Mouse (Mus musculus) brown adipose tissue, adult 24 weeks (tissue): ENCODE data around the gene Smarcc1. TPM values are rescaled to one million over a fixed set of nuclear protein-coding genes. Genes with fewer than 3 reads are reported as not detected.
A peak's percentile ranks its signal among the peaks of the same experiment; 100 is the strongest.

ENCODE experiments used
- H3K27ac ChIP-seq: fragments of 200-500 bp; replicated peaks from 2 replicates; pipeline ENCODE4 v1.5.1; 2012; ENCODE audit warnings: low read depth, mild to moderate bottlenecking, low read length
- H3K4me1 ChIP-seq: fragments of 200-500 bp; 2 replicates; pipeline ENCODE4 v1.6.1; 2012; ENCODE audit warnings: low read length, mixed read lengths; ENCODE audit not compliant: control insufficient read depth, insufficient read depth, insufficient read length
- H3K4me3 ChIP-seq: fragments of 200-500 bp; 2 replicates; pipeline ENCODE4 v1.5.1; 2012; ENCODE audit warnings: low read depth, mild to moderate bottlenecking, low read length, moderate library complexity; ENCODE audit not compliant: insufficient read depth
- polyA plus RNA-seq: library from polyadenylated mRNA; stranded (reverse); fragments of >200 nt; gene quantifications from 2 replicates; pipeline ENCODE4 v1.2.4, GENCODE M21; 2012; ENCODE audit not compliant: missing spikeins, insufficient read depth, insufficient read length

Smarcc1 gene
- polyA plus RNA-seq, 1 experiment = 18.0 TPM

- no peaks in the 10 kb centered on the region; the same call in none of the 2 replicates for H3K4me1 ChIP-seq
- no peak overlapping the region for H3K4me3 ChIP-seq
- no peak overlapping the region for H3K27ac ChIP-seq
These were observed 156.0 kb downstream of the Smarcc1 start for GRCm38 (mm10) chr9:110273507-110273906.

DNA sequence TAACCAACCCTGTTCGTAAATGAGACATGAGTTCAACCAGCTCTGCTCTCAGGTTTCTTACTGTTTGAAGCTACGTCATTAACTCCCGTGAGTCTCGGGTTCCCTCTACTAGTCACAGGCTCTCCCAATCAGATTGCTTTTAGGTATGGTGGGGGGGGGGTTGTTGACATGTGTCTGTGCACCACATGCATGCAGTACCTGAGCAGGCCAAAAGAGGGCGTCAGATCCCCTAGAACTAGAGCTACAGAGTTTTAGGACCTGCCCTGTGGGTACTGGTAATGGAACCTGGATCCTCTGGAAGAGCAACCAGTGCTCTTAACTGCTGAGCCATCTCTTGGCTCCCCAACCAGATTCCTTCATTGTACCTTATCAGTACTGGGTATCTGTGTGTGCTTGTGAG is 158.4 kb downstream of the Smarcc1 start:
- Histone ChIP-seq H3K4me3 (no peak overlapping the region), H3K4me1 (no peaks in the 10 kb centered on the region; the same call in none of the 2 replicates), H3K27ac (no peak overlapping the region)

DNA sequence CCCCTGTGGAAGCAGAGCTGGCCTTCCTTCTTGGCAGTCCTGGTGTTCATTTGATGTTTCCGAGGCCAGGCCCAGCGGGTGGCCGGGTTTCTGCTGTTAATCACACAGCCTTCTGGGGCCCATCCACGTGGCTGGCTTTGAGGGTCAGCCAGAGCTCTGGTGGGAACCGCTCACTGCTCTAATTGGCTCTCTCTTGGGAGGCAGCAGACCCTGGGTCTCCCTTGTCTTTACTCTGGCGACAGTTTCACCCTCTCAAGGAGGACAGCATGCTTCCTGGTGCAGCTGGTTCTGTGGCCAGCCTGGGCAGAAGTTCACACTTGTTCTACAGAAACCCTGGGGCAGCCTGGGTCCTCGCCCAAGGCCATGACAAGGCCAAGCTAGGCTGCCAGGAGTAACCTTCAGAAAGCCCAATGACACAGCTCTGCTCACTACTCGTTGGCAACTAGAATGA is 159.9 kb downstream of the Smarcc1 start:
- Histone ChIP-seq H3K4me3 (no peak overlapping the region), H3K27ac (peak overlapping the region; percentile 70), H3K4me1 (peaks cover 2% of the 10 kb centered on the region)

- Histone ChIP-seq H3K4me1 (peaks cover 2% of the 10 kb centered on the region; the same call in 1 of the 2 replicates), H3K27ac (no peak overlapping the region)
These were observed 166.7 kb downstream of the Smarcc1 start for GRCm38 (mm10) chr9:110284075-110284697.

GRCm38 (mm10) chr9:110287321-110287924 is 169.9 kb downstream of the Smarcc1 start:
- Histone ChIP-seq H3K27ac (no peak overlapping the region), H3K4me3 (no peak overlapping the region), H3K4me1 (no peaks in the 10 kb centered on the region)

More at GRCm38 (mm10) chr9:110284075-110284697, 166.7 kb downstream of the Smarcc1 start:
- no peak overlapping the region for H3K4me3 ChIP-seq

Other genes with a start within 250 kb of the Smarcc1 start
- gene Cdc25a, start 242.1 kb upstream of the Smarcc1 start, polyA plus RNA-seq = 1.7 and 4.0 TPM in 2 replicates
- 34.0 and 36.5 TPM in 2 replicates for gene Map4, start 186.2 kb upstream of the Smarcc1 start, polyA plus RNA-seq
- 32.4 and 35.7 TPM in 2 replicates for gene Dhx30, start 122 bp downstream of the Smarcc1 start, polyA plus RNA-seq
- 0.92 and 1.1 TPM in 2 replicates for gene Cspg5, start 126.1 kb downstream of the Smarcc1 start, polyA plus RNA-seq
- gene Elp6, start 187.5 kb downstream of the Smarcc1 start, polyA plus RNA-seq = 4.9 and 6.4 TPM in 2 replicates
- gene Scap, start 215.6 kb downstream of the Smarcc1 start, polyA plus RNA-seq = 14.6 and 18.7 TPM in 2 replicates